Mouse (Mus musculus): Measurements from ENCODE around the gene Hsd17b14. TPM values are rescaled to one million over a fixed set of nuclear protein-coding genes. Genes with fewer than 3 reads are reported as not detected.

Hsd17b14 gene
- polyA plus RNA-seq, 1 experiment = 43.9 TPM

GRCm38 (mm10) chr7:45593118-45593815 is 38.6 kb downstream of the Hsd17b14 start:
- Histone ChIP-seq H3K27ac (ENCODE audit: insufficient read depth, low read depth, low read length) (no peak overlapping the region), H3K4me3 (ENCODE audit: insufficient read depth, low read depth, low read length) (no peak overlapping the region), H3K27me3 (replicated peaks; ENCODE audit: control insufficient read depth, insufficient read depth, low read length) (no peaks in the 10 kb centered on the region), H3K36me3 (ENCODE audit: control insufficient read depth, insufficient read depth, low read length) (no peaks in the 10 kb centered on the region), H3K4me1 (ENCODE audit: control insufficient read depth, insufficient read depth, low read length) (peaks cover 4% of the 10 kb centered on the region; the same call in 1 of the 2 replicates)
- peak; percentile 85 for DNase-seq
- WGBS = 11% methylated on average over 10 of the region's 10 CpGs
- TF ChIP-seq POLR2A (IDR thresholded peaks at IDR 0.05; ENCODE audit: low read depth, low read length) (no peak), CTCF (conservative IDR thresholded peaks at IDR 0.05; ENCODE audit: insufficient read depth, insufficient read length, low read depth, low read length) (peak; percentile 92)

GRCm38 (mm10) chr7:45595176-45595575 is 40.5 kb downstream of the Hsd17b14 start:
- Histone ChIP-seq H3K27ac (ENCODE audit: insufficient read depth, low read depth, low read length) (no peak overlapping the region), H3K4me1 (ENCODE audit: control insufficient read depth, insufficient read depth, low read length) (0 out of 2 replicates have a peak, but pooled peaks cover 4% of the 10 kb centered on the region), H3K36me3 (ENCODE audit: control insufficient read depth, insufficient read depth, low read length) (no peaks in the 10 kb centered on the region), H3K4me3 (ENCODE audit: insufficient read depth, low read depth, low read length) (no peak overlapping the region), H3K27me3 (replicated peaks; ENCODE audit: control insufficient read depth, insufficient read depth, low read length) (no peaks in the 10 kb centered on the region)
- WGBS = 91% methylated on average over 4 of the region's 4 CpGs
- DNase-seq = no peak
- TF ChIP-seq CTCF (conservative IDR thresholded peaks at IDR 0.05; ENCODE audit: insufficient read depth, insufficient read length, low read depth, low read length) (no peak), POLR2A (IDR thresholded peaks at IDR 0.05; ENCODE audit: low read depth, low read length) (no peak)

DNA sequence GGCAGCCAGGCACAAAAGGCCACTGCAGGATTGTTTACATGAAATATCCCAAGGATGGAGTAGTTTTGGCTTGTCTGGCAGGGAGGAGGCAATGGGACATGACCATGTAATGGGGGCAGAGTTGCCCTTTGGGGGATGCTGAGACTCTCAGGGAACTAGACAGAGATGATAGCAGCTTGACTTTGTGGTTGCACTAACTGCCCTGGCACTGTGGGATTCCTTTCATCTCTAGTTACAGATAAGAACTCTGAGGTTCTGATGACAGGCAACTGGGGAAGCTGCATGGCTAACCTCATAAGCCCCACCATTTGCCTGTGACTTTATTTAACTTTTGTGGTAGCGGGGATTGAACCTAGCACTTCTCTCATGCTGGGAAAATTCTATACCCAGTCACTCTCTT is 41.4 kb downstream of the Hsd17b14 start:
- H3K27me3 ChIP-seq (replicated peaks; ENCODE audit: control insufficient read depth, insufficient read depth, low read length) = no peaks in the 10 kb centered on the region
- WGBS = 96% methylated on average over 1 of the region's 1 CpGs
- TF ChIP-seq POLR2A (IDR thresholded peaks at IDR 0.05; ENCODE audit: low read depth, low read length) (no peak), CTCF (conservative IDR thresholded peaks at IDR 0.05; ENCODE audit: insufficient read depth, insufficient read length, low read depth, low read length) (no peak)
- no peaks in the 10 kb centered on the region for H3K36me3 ChIP-seq (ENCODE audit: control insufficient read depth, insufficient read depth, low read length)
- no peak overlapping the region for H3K4me3 ChIP-seq (ENCODE audit: insufficient read depth, low read depth, low read length)
- no peak overlapping the region for H3K27ac ChIP-seq (ENCODE audit: insufficient read depth, low read depth, low read length)
- DNase-seq = no peak
- 0 out of 2 replicates have a peak, but pooled peaks cover 4% of the 10 kb centered on the region for H3K4me1 ChIP-seq (ENCODE audit: control insufficient read depth, insufficient read depth, low read length)

DNA sequence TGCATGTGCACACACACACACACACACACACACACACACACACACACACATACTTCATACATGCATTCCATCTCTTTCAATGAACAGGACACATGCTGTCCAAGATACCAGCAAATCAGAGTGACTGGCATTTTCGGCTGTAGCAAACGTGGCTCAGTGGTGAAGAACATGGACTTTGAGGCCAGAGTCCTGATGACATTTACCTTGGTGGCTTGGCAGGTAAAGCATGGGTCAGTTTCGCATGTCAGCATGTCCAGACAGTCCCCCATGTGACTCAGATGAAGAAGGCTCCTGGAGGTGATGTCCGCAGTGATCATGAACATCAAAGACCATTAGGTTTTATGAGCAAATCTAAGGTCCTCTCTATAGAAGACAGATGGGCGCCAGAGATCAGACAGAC is 42.3 kb downstream of the Hsd17b14 start:
- DNase-seq = no peak
- H3K27ac ChIP-seq (ENCODE audit: insufficient read depth, low read depth, low read length) = no peak overlapping the region
- 84% methylated on average over 5 of the region's 5 CpGs for WGBS
- TF ChIP-seq POLR2A (IDR thresholded peaks at IDR 0.05; ENCODE audit: low read depth, low read length) = no peak
- TF ChIP-seq CTCF (conservative IDR thresholded peaks at IDR 0.05; ENCODE audit: insufficient read depth, insufficient read length, low read depth, low read length) = no peak
- H3K4me1 ChIP-seq (ENCODE audit: control insufficient read depth, insufficient read depth, low read length) = 0 out of 2 replicates have a peak, but pooled peaks cover 4% of the 10 kb centered on the region
- no peaks in the 10 kb centered on the region for H3K27me3 ChIP-seq (replicated peaks; ENCODE audit: control insufficient read depth, insufficient read depth, low read length)
- H3K36me3 ChIP-seq (ENCODE audit: control insufficient read depth, insufficient read depth, low read length) = no peaks in the 10 kb centered on the region
- no peak overlapping the region for H3K4me3 ChIP-seq (ENCODE audit: insufficient read depth, low read depth, low read length)

DNA sequence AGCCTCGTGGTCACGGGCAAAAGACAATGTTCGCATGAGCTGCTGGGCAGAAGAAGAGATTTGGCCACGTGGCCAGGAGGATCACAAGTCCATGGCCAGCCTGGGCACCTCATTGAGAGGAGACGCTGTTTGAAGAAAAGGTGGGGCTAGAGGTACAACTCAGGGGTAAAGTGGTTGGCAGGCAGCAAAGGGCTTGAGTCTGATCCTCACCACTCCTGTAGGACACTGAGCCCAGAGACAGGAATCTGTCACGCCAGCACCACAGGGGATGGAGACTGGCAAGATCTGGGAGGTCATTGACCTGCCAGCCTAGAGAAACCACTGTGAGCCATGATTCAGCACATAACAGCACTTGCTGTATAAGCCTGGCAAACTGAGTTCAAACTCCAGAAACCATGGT is 42.8 kb downstream of the Hsd17b14 start:
- TF ChIP-seq POLR2A (IDR thresholded peaks at IDR 0.05; ENCODE audit: low read depth, low read length) (no peak), CTCF (conservative IDR thresholded peaks at IDR 0.05; ENCODE audit: insufficient read depth, insufficient read length, low read depth, low read length) (no peak)
- DNase-seq = peak; percentile 88

GRCm38 (mm10) chr7:45598960-45599879 is 44.5 kb downstream of the Hsd17b14 start:
- no peaks in the 10 kb centered on the region for H3K27me3 ChIP-seq (replicated peaks; ENCODE audit: control insufficient read depth, insufficient read depth, low read length)
- H3K36me3 ChIP-seq (ENCODE audit: control insufficient read depth, insufficient read depth, low read length) = no peaks in the 10 kb centered on the region
- WGBS = 67% methylated on average over 18 of the region's 18 CpGs
- H3K4me3 ChIP-seq (ENCODE audit: insufficient read depth, low read depth, low read length) = no peak overlapping the region
- no peak for TF ChIP-seq CTCF (conservative IDR thresholded peaks at IDR 0.05; ENCODE audit: insufficient read depth, insufficient read length, low read depth, low read length)
- no peak for TF ChIP-seq POLR2A (IDR thresholded peaks at IDR 0.05; ENCODE audit: low read depth, low read length)
- H3K4me1 ChIP-seq (ENCODE audit: control insufficient read depth, insufficient read depth, low read length) = 0 out of 2 replicates have a peak, but pooled peaks cover 4% of the 10 kb centered on the region
- no peak for DNase-seq
- H3K27ac ChIP-seq (ENCODE audit: insufficient read depth, low read depth, low read length) = no peak overlapping the region

More for the DNA sequence above, 42.8 kb downstream of the Hsd17b14 start:
- Histone ChIP-seq H3K4me1 (ENCODE audit: control insufficient read depth, insufficient read depth, low read length) (0 out of 2 replicates have a peak, but pooled peaks cover 4% of the 10 kb centered on the region), H3K4me3 (ENCODE audit: insufficient read depth, low read depth, low read length) (no peak overlapping the region), H3K27me3 (replicated peaks; ENCODE audit: control insufficient read depth, insufficient read depth, low read length) (no peaks in the 10 kb centered on the region), H3K27ac (ENCODE audit: insufficient read depth, low read depth, low read length) (no peak overlapping the region), H3K36me3 (ENCODE audit: control insufficient read depth, insufficient read depth, low read length) (no peaks in the 10 kb centered on the region)
- 69% methylated on average over 6 of the region's 6 CpGs for WGBS

All from kidney, adult 2 months (tissue).